Mouse (Mus musculus): ENCODE measurements around the gene Hist2h3c2.

- TF ChIP-seq EP300 (IDR thresholded peaks at IDR 0.05; ENCODE audit: low read depth) (no peak), CTCF (IDR thresholded peaks at IDR 0.05; ENCODE audit: low read depth) (no peak)
These were observed 21.3 kb upstream of the Hist2h3c2 start for GRCm38 (mm10) chr3:96260220-96260619.
